ENCODE assay signal across 9 mouse cellular contexts in genomic region chr12:76582841-76583240, GRCm38 (mm10). TPM values are rescaled to one million over a fixed set of nuclear protein-coding genes. Genes with fewer than 3 reads are reported as not detected.
A peak's percentile ranks its signal among the peaks of the same experiment; 100 is the strongest.
DNase-seq lines count a peak whose midpoint lies in the region; ATAC-seq lines count a peak whose summit lies in the region.
"Had no signal": no experiment of that assay in that cellular context is flagged by ENCODE, and none has a peak within 500 bp of the region (broad histone marks: within the 10 kb centered on the region; RNA-seq: fewer than 3 reads in every experiment).

No protein-coding gene starts in this region.

- DNase-seq in cerebellum, adult 9-11 months, result peak; percentile 63
- DNase-seq in ovary, postnatal 36 days (ENCODE audit: low spot score), result peak; percentile 57
- no peak for DNase-seq in ovary, postnatal 10 days (ENCODE audit: low spot score)
- peak; percentile 74 for DNase-seq in testis, postnatal 10 days (ENCODE audit: low spot score)
- DNase-seq: liver, embryonic 13.5 days had no signal

- no peaks in the 10 kb centered on the region for H3K9me3 ChIP-seq in heart, embryonic 15.5 days (replicated peaks)
- H3K9me3 ChIP-seq in limb, embryonic 12.5 days, result no peaks in the 10 kb centered on the region

- no peak overlapping the region for H3K4me2 ChIP-seq in heart, embryonic 15.5 days
- no peak overlapping the region for H3K4me2 ChIP-seq in limb, embryonic 12.5 days
- H3K4me2 ChIP-seq: liver, embryonic 13.5 days had no signal

- H3K27me3 ChIP-seq in heart, embryonic 15.5 days, result no peaks in the 10 kb centered on the region
- H3K27me3 ChIP-seq in limb, embryonic 12.5 days, result no peaks in the 10 kb centered on the region
- H3K27me3 ChIP-seq: liver, embryonic 13.5 days had no signal

- no peak for ATAC-seq in cerebellum, adult (ENCODE audit: insufficient number of reproducible peaks, low FRiP score, low TSS enrichment)
- peak; percentile 72 for ATAC-seq in heart, embryonic 15.5 days (replicated peaks; ENCODE audit: insufficient number of reproducible peaks, insufficient read depth, low FRiP score, low read depth)
- 0 out of 2 replicates have a peak, but pooled peaks have one; percentile 33 for ATAC-seq in limb, embryonic 12.5 days (ENCODE audit: insufficient number of reproducible peaks, insufficient read depth, low FRiP score, low TSS enrichment, low read depth)
- ATAC-seq in megakaryocyte-erythroid progenitor cell, adult 5-6 weeks (replicated peaks; ENCODE audit: low FRiP score, low TSS enrichment, poor library complexity, severe bottlenecking), result no peak

- peaks cover 8% of the 10 kb centered on the region for H3K36me3 ChIP-seq in heart, embryonic 15.5 days
- peaks cover 20% of the 10 kb centered on the region for H3K36me3 ChIP-seq in limb, embryonic 12.5 days

- no peak overlapping the region for H3K9ac ChIP-seq in heart, embryonic 15.5 days
- no peak overlapping the region for H3K9ac ChIP-seq in limb, embryonic 12.5 days (replicated peaks)
- H3K9ac ChIP-seq: liver, embryonic 13.5 days had no signal

- H3K4me3 ChIP-seq in heart, embryonic 15.5 days, result no peak overlapping the region
- no peak overlapping the region for H3K4me3 ChIP-seq in limb, embryonic 12.5 days (replicated peaks)
- H3K4me3 ChIP-seq: liver, embryonic 13.5 days had no signal

- H3K27ac ChIP-seq in heart, embryonic 15.5 days, result peak overlapping the region; percentile 48
- no peak overlapping the region for H3K27ac ChIP-seq in limb, embryonic 12.5 days
- H3K27ac ChIP-seq: liver, embryonic 13.5 days had no signal

- 13% methylated on average over 6 of the region's 6 CpGs for WGBS in heart, embryonic 15.5 days
- WGBS in limb, embryonic 12.5 days, result 31% methylated on average over 6 of the region's 6 CpGs

- H3K4me1 ChIP-seq in heart, embryonic 15.5 days (replicated peaks), result peaks cover 20% of the 10 kb centered on the region
- peaks cover 10% of the 10 kb centered on the region for H3K4me1 ChIP-seq in limb, embryonic 12.5 days (replicated peaks)

RNA-seq across cellular contexts. Expression of gene Plekhg3, which starts 52.1 kb away (rescaled TPM):
- polyA plus RNA-seq in heart, embryonic 15.5 days (2015; fragmentation: Nextera tagmentation; extraction: Ambion mirVana), result 7.1 and 11.1 TPM in 2 replicates
- polyA plus RNA-seq in limb, embryonic 12.5 days (2016; fragmentation: Nextera tagmentation; extraction: Ambion mirVana), result 6.2 and 7.4 TPM in 2 replicates
- 2.4 and 3.9 TPM in 2 replicates for total RNA-seq in megakaryocyte-erythroid progenitor cell, adult 5-6 weeks (2014; fragmentation: Nextera tagmentation)
- 0.38 and 0.42 TPM in 2 replicates for total RNA-seq in megakaryocyte-erythroid progenitor cell, adult 5-6 weeks (2017)

Comparison
In these comparisons a context has a peak if more than half of its experiments do, and no peak if none do; other contexts are left out.
1. ATAC-seq: peak in heart, embryonic 15.5 days (single experiment) and limb, embryonic 12.5 days (single experiment); none in cerebellum, adult (single experiment) and megakaryocyte-erythroid progenitor cell, adult 5-6 weeks (single experiment).